ENCODE assay signal across 10 mouse cellular contexts in the genomic region with DNA sequence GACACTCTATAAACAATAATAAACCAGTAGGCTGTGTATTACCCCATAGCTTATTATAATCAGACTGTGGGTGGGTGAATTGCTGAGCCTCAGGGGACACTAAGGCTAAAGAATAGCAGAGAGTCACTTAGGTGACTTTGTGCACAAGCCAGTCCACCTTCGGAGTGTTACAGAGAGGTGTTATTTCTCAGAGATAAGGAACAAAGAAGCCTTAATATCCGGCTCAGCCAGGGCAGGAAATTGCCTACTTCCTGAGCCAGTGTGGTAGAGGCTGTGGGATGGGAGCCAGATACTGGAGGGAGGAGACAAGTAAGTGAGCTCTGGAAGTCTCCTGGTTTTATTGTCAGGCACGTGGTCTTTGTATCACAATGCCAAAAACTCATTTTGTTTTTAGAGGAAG. TPM values are rescaled to one million over a fixed set of nuclear protein-coding genes. Genes with fewer than 3 reads are reported as not detected.
A peak's percentile ranks its signal among the peaks of the same experiment; 100 is the strongest.
DNase-seq lines count a peak whose midpoint lies in the region; ATAC-seq and TF ChIP-seq lines count a peak whose summit lies in the region.
"Had no signal": no experiment of that assay in that cellular context is flagged by ENCODE, and none has a peak within 500 bp of the region (broad histone marks: within the 10 kb centered on the region; RNA-seq: fewer than 3 reads in every experiment).

No protein-coding gene starts in this region.

- no peak overlapping the region for H3K4me3 ChIP-seq in lung, adult 2 months (replicated peaks; ENCODE audit: extremely low read depth, low read depth, low read length)

- TF ChIP-seq POLR2A in lung, adult 2 months (IDR thresholded peaks at IDR 0.05; ENCODE audit: borderline replicate concordance, extremely low read depth, low read depth, low read length): no peak

- DNase-seq in lung, adult 18-20 months: peak; percentile 8 to 20
- no peak for DNase-seq in lung, adult 2 months
- peak; percentile 28 for DNase-seq in gonadal fat pad, adult 2 months (ENCODE audit: low read depth)
- peak; percentile 54 for DNase-seq in kidney, postnatal 10 days
- DNase-seq in frontal cortex, postnatal 14 days (ENCODE audit: low spot score in 2 of 2): no peak
- DNase-seq: right cerebral cortex, postnatal 4 days had no signal

- no peaks in the 10 kb centered on the region; the same call in 1 of the 2 replicates for H3K4me1 ChIP-seq in lung, adult 2 months (ENCODE audit: control insufficient read depth, insufficient read depth, low read length)

- WGBS in lung, adult 2 months: 6% methylated on average over 3 of the region's 3 CpGs

- no peak for TF ChIP-seq CTCF in lung, adult 2 months (IDR thresholded peaks at IDR 0.05; ENCODE audit: insufficient read depth, low read length)

- ATAC-seq in megakaryocyte progenitor cell, adult 5-6 weeks (replicated peaks; ENCODE audit: poor library complexity): peak; percentile 95
- ATAC-seq in frontal cortex, adult (ENCODE audit: low TSS enrichment): no peak
- no peak for ATAC-seq in monocyte, adult 5-6 weeks (replicated peaks; ENCODE audit: insufficient number of reproducible peaks, low FRiP score, low TSS enrichment, poor library complexity, severe bottlenecking)
- ATAC-seq: inflammation-experienced regulatory T-cells, adult 6 months had no signal

RNA-seq across cellular contexts. Expression of gene Gorab, which starts 40.4 kb away (rescaled TPM):
- 1.1 and 2.1 TPM in 2 replicates for polyA plus RNA-seq in lung, adult 2 months (2012; rRNA removed)
- 4.3 and 5.8 TPM in 2 replicates for polyA plus RNA-seq in gonadal fat pad, adult 2 months (2012; rRNA removed)
- 8.1 and 10.1 TPM in 2 replicates for total RNA-seq in megakaryocyte progenitor cell, adult 5-6 weeks (2015)
- 8.5 and 9.5 TPM in 2 replicates for total RNA-seq in megakaryocyte progenitor cell, adult 5-6 weeks (2017)
- 19.5 to 29.3 TPM (median 24.9 TPM) in 3 replicates for total RNA-seq in monocyte, adult 5-6 weeks (2017)

Comparison
In these comparisons a context has a peak if more than half of its experiments do, and no peak if none do; other contexts are left out.
1. DNase-seq: peak in lung, adult 18-20 months (2 of 2), gonadal fat pad, adult 2 months (single experiment) and kidney, postnatal 10 days (single experiment); none in lung, adult 2 months (single experiment) and frontal cortex, postnatal 14 days (0 of 2).